Mouse (Mus musculus) heart, embryonic 16.5 days (tissue): ENCODE data around the gene Gm27021. TPM values are rescaled to one million over a fixed set of nuclear protein-coding genes. Genes with fewer than 3 reads are reported as not detected.

ENCODE experiments used
- ATAC-seq: fragments of 200-750 bp; cut with Nextera tagmentation; replicated peaks from 2 replicates; pipeline ENCODE4 v1.8.0; 2017; ENCODE audit warnings: moderate number of reproducible peaks; ENCODE audit not compliant: insufficient read depth, low FRiP score; ENCODE audit errors: extremely low read depth
- H3K27ac ChIP-seq: fragments of 300-500 bp; sonication (generic); 2 replicates; pipeline ENCODE4 v1.5.1; 2014; ENCODE audit warnings: mild to moderate bottlenecking, low read length, control low read depth, moderate library complexity
- H3K27me3 ChIP-seq: fragments of 300-500 bp; sonication (generic); 2 replicates; pipeline ENCODE4 v1.6.1; 2014; ENCODE audit warnings: low read length, mixed read lengths; ENCODE audit not compliant: control insufficient read depth, insufficient read depth
- H3K36me3 ChIP-seq: fragments of 300-500 bp; sonication (generic); 2 replicates; pipeline ENCODE4 v1.6.1; 2014; ENCODE audit not compliant: control insufficient read depth, insufficient read depth
- H3K4me1 ChIP-seq: fragments of 300-500 bp; sonication (generic); 2 replicates; pipeline ENCODE4 v1.6.1; 2014; ENCODE audit warnings: low read length, mixed read lengths; ENCODE audit not compliant: control insufficient read depth, insufficient read depth
- H3K4me2 ChIP-seq: fragments of 300-500 bp; sonication (generic); 2 replicates; pipeline ENCODE4 v1.6.1; 2014; ENCODE audit warnings: low read depth, mild to moderate bottlenecking, control low read depth, low read length
- H3K4me3 ChIP-seq: fragments of 300-500 bp; sonication (generic); 2 replicates; pipeline ENCODE4 v1.5.1; 2014; ENCODE audit warnings: mild to moderate bottlenecking, control low read depth, low read length
- H3K9ac ChIP-seq: fragments of 300-500 bp; sonication (generic); 2 replicates; pipeline ENCODE4 v1.6.1; 2014; ENCODE audit warnings: low read length, control low read depth
- H3K9me3 ChIP-seq: fragments of 300-500 bp; sonication (generic); replicated peaks from 2 replicates; pipeline ENCODE4 v1.6.1; 2016; ENCODE audit warnings: low read length; ENCODE audit not compliant: control insufficient read depth
- WGBS: fragments of 180-500 bp; shearing (Covaris S2); extraction: QIAGEN DNeasy Blood & Tissue Kit; methylation state at CpG from one replicate; pipeline ENCODE4 v1.1.7; 2014; 5-methylcytosine and 5-hydroxymethylcytosine counted together
- polyA plus RNA-seq: library from polyadenylated mRNA; unstranded; fragments of >200 nt; fragmentation: Nextera tagmentation; extraction: Ambion mirVana; gene quantifications from 2 replicates; pipeline ENCODE4 v1.2.1, GENCODE M21; 2015

Gm27021 gene
- polyA plus RNA-seq, 1 experiment from 2014 or later, result not detected

GRCm38 (mm10) chr8:120666807-120667470, 940 bp downstream of the Gm27021 start:
- Histone ChIP-seq H3K9ac (peak overlapping the region; percentile 98), H3K4me1 (peaks cover 53% of the 10 kb centered on the region), H3K27me3 (no peaks in the 10 kb centered on the region), H3K36me3 (peaks cover 23% of the 10 kb centered on the region), H3K4me3 (peak overlapping the region; percentile 99), H3K27ac (no peak overlapping the region; the same call in 1 of the 2 replicates), H3K4me2 (peak overlapping the region; percentile 89), H3K9me3 (no peaks in the 10 kb centered on the region)
- WGBS, result 4% methylated on average over 17 of the region's 17 CpGs
- no peak for ATAC-seq

- Histone ChIP-seq H3K27me3 (no peaks in the 10 kb centered on the region), H3K36me3 (peaks cover 13% of the 10 kb centered on the region), H3K9ac (no peak overlapping the region), H3K4me1 (peaks cover 45% of the 10 kb centered on the region), H3K9me3 (no peaks in the 10 kb centered on the region), H3K4me3 (no peak overlapping the region), H3K27ac (no peak overlapping the region), H3K4me2 (no peak overlapping the region; the same call in 1 of the 2 replicates)
- 78% methylated on average over 3 of the region's 3 CpGs for WGBS
- ATAC-seq, result no peak
Observed at GRCm38 (mm10) chr8:120665726-120666455, 2.0 kb downstream of the Gm27021 start.

- 76% methylated on average over 6 of the region's 6 CpGs for WGBS
- Histone ChIP-seq H3K27me3 (no peaks in the 10 kb centered on the region), H3K9ac (peak overlapping the region; percentile 5; the same call in 1 of the 2 replicates), H3K36me3 (no peaks in the 10 kb centered on the region), H3K4me1 (peaks cover 36% of the 10 kb centered on the region), H3K27ac (no peak overlapping the region), H3K4me3 (no peak overlapping the region), H3K9me3 (no peaks in the 10 kb centered on the region), H3K4me2 (no peak overlapping the region)
- no peak for ATAC-seq
Observed at GRCm38 (mm10) chr8:120664566-120664965, 3.3 kb downstream of the Gm27021 start.

- no peak overlapping the region for H3K27ac ChIP-seq
- H3K4me2 ChIP-seq, result no peak overlapping the region
- H3K4me3 ChIP-seq, result no peak overlapping the region
- H3K9me3 ChIP-seq, result no peaks in the 10 kb centered on the region
- no peak overlapping the region for H3K9ac ChIP-seq
- WGBS, result 82% methylated on average over 8 of the region's 8 CpGs
- H3K36me3 ChIP-seq, result peaks cover 33% of the 10 kb centered on the region
- H3K27me3 ChIP-seq, result no peaks in the 10 kb centered on the region
- 0 out of 2 replicates have a peak, but pooled peaks cover 2% of the 10 kb centered on the region for H3K4me1 ChIP-seq
- ATAC-seq, result no peak
Observed at GRCm38 (mm10) chr8:120657415-120657814, 10.5 kb downstream of the Gm27021 start.

GRCm38 (mm10) chr8:120656322-120657052, 11.4 kb downstream of the Gm27021 start:
- no peak overlapping the region for H3K27ac ChIP-seq
- no peaks in the 10 kb centered on the region for H3K27me3 ChIP-seq
- 0 out of 2 replicates have a peak, but pooled peaks cover 2% of the 10 kb centered on the region for H3K4me1 ChIP-seq
- H3K4me3 ChIP-seq, result no peak overlapping the region
- ATAC-seq, result no peak
- H3K4me2 ChIP-seq, result no peak overlapping the region
- no peak overlapping the region for H3K9ac ChIP-seq
- H3K36me3 ChIP-seq, result peaks cover 33% of the 10 kb centered on the region
- 92% methylated on average over 7 of the region's 7 CpGs for WGBS
- no peaks in the 10 kb centered on the region for H3K9me3 ChIP-seq

GRCm38 (mm10) chr8:120647532-120647931, 20.3 kb downstream of the Gm27021 start, which contains the start of gene 1190005I06Rik:
1190005I06Rik (minus strand) TSS chr8:120647632.
- no peaks in the 10 kb centered on the region for H3K9me3 ChIP-seq
- H3K9ac ChIP-seq, result no peak within 1 kb of the TSS
- WGBS, result 59% methylated on average over 7 of the region's 7 CpGs
- no peak within 1 kb of the TSS for H3K4me2 ChIP-seq
- ATAC-seq, result no peak
- H3K4me3 ChIP-seq, result no peak within 1 kb of the TSS
- no peaks in the 10 kb centered on the region for H3K36me3 ChIP-seq
- no peaks in the 10 kb centered on the region for H3K27me3 ChIP-seq
- H3K27ac ChIP-seq, result no peak within 1 kb of the TSS
- H3K4me1 ChIP-seq, result peaks cover 10% of the 10 kb centered on the region

GRCm38 (mm10) chr8:120644663-120645062, 23.2 kb downstream of the Gm27021 start:
- ATAC-seq, result peak; percentile 59
- no peak overlapping the region for H3K9ac ChIP-seq

GRCm38 (mm10) chr8:120642031-120642662, 25.7 kb downstream of the Gm27021 start:
- no peaks in the 10 kb centered on the region for H3K36me3 ChIP-seq
- 73% methylated on average over 10 of the region's 10 CpGs for WGBS
- H3K4me3 ChIP-seq, result no peak overlapping the region
- H3K4me2 ChIP-seq, result no peak overlapping the region
- no peak overlapping the region for H3K9ac ChIP-seq
- no peaks in the 10 kb centered on the region for H3K27me3 ChIP-seq
- no peaks in the 10 kb centered on the region for H3K9me3 ChIP-seq
- no peak overlapping the region for H3K27ac ChIP-seq
- ATAC-seq, result no peak
- 0 out of 2 replicates have a peak, but pooled peaks cover 7% of the 10 kb centered on the region for H3K4me1 ChIP-seq

More at GRCm38 (mm10) chr8:120644663-120645062, 23.2 kb downstream of the Gm27021 start:
- 47% methylated on average over 7 of the region's 7 CpGs for WGBS
- Histone ChIP-seq H3K4me3 (no peak overlapping the region), H3K36me3 (no peaks in the 10 kb centered on the region), H3K27me3 (no peaks in the 10 kb centered on the region), H3K4me1 (0 out of 2 replicates have a peak, but pooled peaks cover 7% of the 10 kb centered on the region), H3K4me2 (no peak overlapping the region), H3K9me3 (no peaks in the 10 kb centered on the region), H3K27ac (peak overlapping the region; percentile 19)
